Mouse (Mus musculus): ENCODE data around the gene Sp3.
"Not testable (repeated sequence)": the region's sequence is repeated elsewhere in the genome, so short reads cannot be mapped to it uniquely, and the experiment has no call there.

Gene Sp3

GRCm38 (mm10) chr2:72913458-72913760 lies 66.8 kb downstream of the Sp3 start:
- no peak for DNase-seq

DNA sequence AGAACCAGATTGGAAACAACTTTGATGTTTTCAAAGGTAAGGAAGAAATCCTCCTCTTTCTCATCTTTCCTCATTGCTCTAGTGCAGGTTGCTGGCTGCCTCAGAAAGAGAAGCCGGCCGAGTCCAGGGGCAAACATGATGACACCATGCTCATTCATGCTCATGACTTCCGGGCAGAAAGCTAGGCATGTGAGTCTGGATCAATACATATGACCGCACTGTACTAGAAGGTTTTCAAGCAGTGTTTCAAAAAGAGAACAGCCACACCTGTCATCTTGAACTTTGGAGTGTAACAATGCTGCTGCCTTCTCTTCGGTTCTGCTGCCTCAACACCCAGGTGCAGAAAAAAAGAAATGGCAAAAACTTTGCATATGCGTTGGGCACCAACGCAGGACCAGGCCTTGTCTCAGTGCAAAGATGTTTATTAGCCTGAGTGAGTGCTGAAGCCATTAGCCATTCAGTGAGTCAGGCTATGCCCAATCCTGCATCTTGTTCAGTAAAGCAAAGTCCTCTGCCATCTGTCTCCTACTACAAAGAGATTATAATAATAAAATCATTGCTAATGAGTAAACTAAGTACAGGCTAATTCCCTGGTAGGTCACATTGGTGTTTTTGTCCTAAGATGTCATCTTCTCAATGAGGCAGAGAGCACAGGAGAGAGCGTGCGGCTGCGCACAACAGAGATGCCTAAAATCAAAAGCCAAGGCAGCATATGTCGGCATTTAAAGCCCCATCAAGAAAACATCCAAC lies 67.4 kb downstream of the Sp3 start:
- no peak for DNase-seq

GRCm38 (mm10) chr2:72911527-72911926 lies 68.7 kb downstream of the Sp3 start:
- peak; percentile 11 for DNase-seq

- no peak for DNase-seq
Measured at GRCm38 (mm10) chr2:72909046-72909445, 71.2 kb downstream of the Sp3 start.

DNA sequence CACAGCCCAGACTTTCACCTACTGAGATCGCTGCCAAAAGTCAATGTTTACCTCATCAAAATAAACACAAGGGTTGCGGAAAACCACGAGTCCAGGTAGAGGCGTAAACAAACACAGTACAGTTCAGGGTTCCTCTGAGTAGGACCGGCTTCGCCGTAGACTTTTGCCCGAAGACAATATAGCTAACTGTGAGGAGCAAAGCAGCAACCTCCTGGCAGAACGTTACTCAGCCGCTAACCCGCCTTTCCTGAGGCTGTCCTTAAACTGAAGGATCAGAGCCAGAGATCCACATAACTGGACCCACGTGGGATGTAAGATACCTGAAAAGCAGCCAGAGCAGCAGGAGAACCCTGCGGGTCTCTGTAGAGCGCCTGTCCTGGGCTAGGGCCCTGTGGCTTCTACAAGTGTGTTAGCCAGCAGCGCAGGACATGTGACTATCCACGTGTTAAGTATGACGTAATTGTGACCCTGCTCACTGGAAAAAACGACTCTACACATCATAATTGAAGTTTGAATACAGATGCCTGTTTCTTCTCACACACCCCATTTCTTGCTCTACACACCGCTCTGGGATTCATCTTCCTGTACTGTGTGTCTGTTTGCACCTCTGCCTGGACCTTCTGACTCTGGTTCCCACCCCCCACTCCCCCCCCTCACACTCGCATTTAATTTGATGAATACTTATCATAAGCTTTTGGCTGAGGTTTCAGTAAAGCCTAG lies 71.9 kb downstream of the Sp3 start:
- no peak for DNase-seq

DNA sequence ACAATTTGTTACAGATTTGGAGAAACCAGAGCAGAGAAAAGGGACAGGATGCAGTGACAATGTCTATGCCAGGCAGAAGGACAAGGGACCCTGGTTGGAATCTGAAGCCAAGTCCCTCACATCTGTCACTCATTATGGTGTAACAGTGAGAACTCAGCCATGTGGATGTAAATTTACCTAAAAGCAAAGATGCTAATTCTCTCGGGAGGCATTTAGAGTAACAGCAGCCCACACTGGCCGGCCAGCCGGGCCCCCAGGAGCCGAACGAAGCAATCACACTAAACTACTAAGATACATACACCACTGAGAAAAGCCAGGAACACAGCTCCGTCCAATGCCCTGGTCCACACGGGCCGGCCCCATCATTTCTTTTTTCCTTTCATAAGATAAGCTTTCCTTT lies 73.5 kb downstream of the Sp3 start:
- DNase-seq, result no peak

DNA sequence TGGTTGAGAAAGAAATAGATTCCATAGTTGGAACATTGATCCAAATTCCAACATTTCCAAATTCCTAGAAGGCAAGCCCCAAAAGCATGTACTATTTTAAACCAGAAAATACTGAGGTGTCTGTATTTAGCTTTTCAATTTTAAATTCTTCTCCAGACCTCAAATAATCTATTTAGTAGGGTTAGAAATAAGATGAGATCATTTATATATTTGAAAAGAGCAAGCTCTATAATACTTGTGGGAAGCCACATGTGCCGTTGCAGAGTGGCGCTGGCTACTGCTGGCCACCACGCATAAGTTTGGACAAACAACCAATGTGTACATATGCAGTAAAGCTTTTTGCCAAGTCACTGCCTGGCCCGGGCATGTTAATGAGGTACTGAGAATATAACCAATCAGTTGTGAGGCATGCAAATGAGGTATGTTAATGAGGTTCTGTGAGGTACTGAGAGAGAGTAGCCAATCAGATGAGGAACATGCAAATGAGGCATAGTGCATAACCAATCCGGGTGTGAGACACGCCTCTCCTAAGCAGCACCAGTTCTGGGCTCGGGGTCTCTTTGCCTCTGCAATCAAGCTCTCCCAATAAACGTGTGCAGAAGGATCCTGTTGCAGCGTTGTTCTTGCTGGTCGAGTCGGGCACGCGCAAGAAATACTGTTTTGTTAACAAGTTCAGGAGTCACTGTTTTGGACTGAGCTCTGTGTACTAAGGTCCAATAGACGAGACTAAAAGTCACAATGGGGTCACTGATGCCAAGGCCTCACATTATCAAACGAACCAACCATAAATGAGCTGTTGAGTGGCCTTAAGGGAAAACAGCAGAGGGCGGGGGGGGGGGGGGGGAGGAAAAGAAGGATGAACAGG lies 77.2 kb downstream of the Sp3 start:
- not testable (repeated sequence) for DNase-seq

- no peak for DNase-seq
Measured at GRCm38 (mm10) chr2:72898782-72899305, 81.4 kb downstream of the Sp3 start.

DNA sequence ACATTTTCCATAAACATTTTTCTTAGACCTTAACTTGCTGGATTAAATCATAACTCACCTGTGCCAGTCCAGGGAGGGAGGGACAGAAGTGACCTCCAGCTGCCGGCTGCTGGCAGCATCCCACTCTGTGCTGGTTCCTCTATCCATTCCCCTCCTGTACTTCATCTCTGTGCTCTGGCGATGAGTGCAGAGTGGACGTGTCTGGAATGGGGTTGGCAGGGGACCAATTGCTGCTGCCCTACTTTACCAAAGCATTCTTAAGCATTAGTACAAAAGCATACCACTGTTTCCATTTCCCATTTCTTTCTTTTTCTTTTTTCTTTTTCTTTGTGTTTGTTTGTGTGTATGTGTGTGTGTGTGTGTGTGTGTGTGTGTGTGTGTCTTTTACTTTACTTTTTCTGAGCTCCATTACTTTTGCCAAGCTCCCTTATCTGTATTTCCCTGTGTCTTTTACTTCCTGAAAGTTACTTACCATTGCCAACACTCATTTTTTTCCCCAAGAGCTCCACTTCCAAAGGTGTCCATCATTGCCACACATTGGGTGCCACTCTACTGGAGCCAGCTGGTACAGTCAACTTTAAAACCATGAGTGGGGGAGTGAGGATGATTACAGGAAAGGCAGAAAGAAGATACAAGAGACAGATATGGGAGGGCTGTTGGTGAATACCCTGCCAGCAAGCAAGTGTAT lies 82.0 kb downstream of the Sp3 start:
- peak; percentile 65 for DNase-seq

- no peak for DNase-seq
Measured at GRCm38 (mm10) chr2:72889806-72890205, 90.4 kb downstream of the Sp3 start.

All from lung, postnatal 14 days (tissue).